Comparison of ENCODE assay signal across 24 mouse cellular contexts in the genomic region with DNA sequence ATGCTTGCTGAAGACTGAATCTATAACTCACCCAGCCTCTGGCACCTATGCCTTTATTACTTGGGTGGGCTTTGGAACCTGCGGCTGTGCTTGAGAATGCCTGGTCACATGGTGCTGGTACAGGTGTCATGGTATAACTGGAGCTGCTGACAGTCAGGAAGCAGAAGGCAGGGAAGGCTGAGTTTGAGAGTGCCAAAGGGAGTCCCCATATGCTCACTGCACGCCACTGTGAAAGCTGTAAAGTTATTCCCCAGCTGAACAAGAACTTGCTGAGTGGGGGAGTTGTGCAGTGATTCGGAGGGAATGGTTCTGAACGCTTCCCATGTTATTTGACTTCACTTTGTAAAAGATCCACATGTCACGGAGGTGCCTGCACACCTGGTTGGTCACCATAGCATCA.
DNase-seq lines count a peak whose midpoint lies in the region; ATAC-seq lines count a peak whose summit lies in the region.
"Had no signal": no experiment of that assay in that cellular context is flagged by ENCODE, and none has a peak within 500 bp of the region (broad histone marks: within the 10 kb centered on the region; RNA-seq: fewer than 3 reads in every experiment).

No protein-coding gene starts in this region.

- no peak overlapping the region for H3K9ac ChIP-seq in forebrain, embryonic 15.5 days (replicated peaks)
- no peak overlapping the region for H3K9ac ChIP-seq in forebrain, embryonic 11.5 days (ENCODE audit: low read length)
- H3K9ac ChIP-seq: heart, embryonic 12.5 days; intestine, embryonic 15.5 days; liver, embryonic 13.5 days had no signal

- peaks cover 22% of the 10 kb centered on the region for H3K4me1 ChIP-seq in forebrain, embryonic 15.5 days
- no peaks in the 10 kb centered on the region for H3K4me1 ChIP-seq in forebrain, embryonic 11.5 days (replicated peaks; ENCODE audit: control insufficient read depth, insufficient read depth, low read length)

- no peaks in the 10 kb centered on the region for H3K36me3 ChIP-seq in forebrain, embryonic 15.5 days
- H3K36me3 ChIP-seq in forebrain, embryonic 11.5 days (ENCODE audit: control insufficient read depth, insufficient read depth, low read length): no peaks in the 10 kb centered on the region; the same call in 1 of the 2 replicates
- H3K36me3 ChIP-seq: heart, embryonic 12.5 days; intestine, embryonic 15.5 days had no signal

- peak; percentile 38; the same call in 1 of the 2 replicates for ATAC-seq in forebrain, embryonic 15.5 days (replicated peaks)
- no peak for ATAC-seq in forebrain, embryonic 11.5 days (replicated peaks; ENCODE audit: low FRiP score)
- ATAC-seq in megakaryocyte, adult 5-6 weeks (ENCODE audit: poor library complexity, severe bottlenecking): no peak
- ATAC-seq: hindbrain, embryonic 16.5 days; intestine, embryonic 15.5 days had no signal

- DNase-seq in forebrain, embryonic 11.5 days (ENCODE audit: low spot score): no peak
- DNase-seq in left cerebral cortex, postnatal 14 days (ENCODE audit: low spot score in 2 of 2): peak; percentile 51 to 55
- no peak for DNase-seq in left cerebral cortex, postnatal 4 days
- peak; percentile 80 for DNase-seq in brain, adult 2 months (ENCODE audit: low read depth, low spot score)
- DNase-seq in frontal cortex, adult 2 months (ENCODE audit: extremely low spot score in 1 of 2, low spot score in 1 of 2): peak; percentile 27 to 58
- DNase-seq in spleen, postnatal 36 days (ENCODE audit: low spot score in 2 of 2): no peak
- DNase-seq: adrenal gland, postnatal 25 days; cerebellum, adult 11 months; cerebellum, postnatal 10 days; heart, postnatal 10 days; kidney, adult 8-10 months; kidney, postnatal 10 days; liver, embryonic 13.5 days; lung, adult 2 months; midbrain, embryonic 14.5 days; spleen, adult 18-20 months; thymus, adult 18-20 months had no signal

- H3K4me3 ChIP-seq in forebrain, embryonic 15.5 days: no peak overlapping the region
- no peak overlapping the region for H3K4me3 ChIP-seq in forebrain, embryonic 11.5 days (ENCODE audit: low read depth, low read length)
- H3K4me3 ChIP-seq: embryonic facial prominence, embryonic 10.5 days; heart, embryonic 12.5 days; hindbrain, embryonic 10.5 days; intestine, embryonic 15.5 days; liver, embryonic 13.5 days had no signal

- no peak overlapping the region for H3K4me2 ChIP-seq in forebrain, embryonic 15.5 days (replicated peaks)
- H3K4me2 ChIP-seq in forebrain, embryonic 11.5 days (ENCODE audit: low read depth, low read length, severe bottlenecking): no peak overlapping the region
- H3K4me2 ChIP-seq: heart, embryonic 12.5 days; intestine, embryonic 15.5 days; liver, embryonic 13.5 days had no signal

- no peaks in the 10 kb centered on the region for H3K27me3 ChIP-seq in forebrain, embryonic 15.5 days
- H3K27me3 ChIP-seq in forebrain, embryonic 11.5 days (ENCODE audit: control insufficient read depth, insufficient read depth, low read length): no peaks in the 10 kb centered on the region
- H3K27me3 ChIP-seq: heart, embryonic 12.5 days; intestine, embryonic 15.5 days; liver, embryonic 13.5 days had no signal

- WGBS in forebrain, embryonic 15.5 days: 74% methylated on average over 5 of the region's 5 CpGs
- 92% methylated on average over 5 of the region's 5 CpGs for WGBS in forebrain, embryonic 11.5 days

- H3K27ac ChIP-seq in forebrain, embryonic 15.5 days (replicated peaks): no peak overlapping the region
- H3K27ac ChIP-seq in forebrain, embryonic 11.5 days (ENCODE audit: low read depth, low read length): no peak overlapping the region
- H3K27ac ChIP-seq: embryonic facial prominence, embryonic 10.5 days; hindbrain, embryonic 10.5 days; intestine, embryonic 15.5 days; liver, embryonic 13.5 days had no signal

- intact Hi-C loops in left cerebral cortex, postnatal 14 days (cut with DNase I): no loop called here
- intact Hi-C loops in left cerebral cortex, postnatal 4 days (cut with DNase I): no loop called here

- H3K9me3 ChIP-seq in forebrain, embryonic 15.5 days: no peaks in the 10 kb centered on the region
- no peaks in the 10 kb centered on the region for H3K9me3 ChIP-seq in forebrain, embryonic 11.5 days (ENCODE audit: control insufficient read depth, low read length)
- H3K9me3 ChIP-seq: embryonic facial prominence, embryonic 10.5 days; hindbrain, embryonic 10.5 days; intestine, embryonic 15.5 days; liver, embryonic 13.5 days had no signal

Comparison
In these comparisons a context has a peak if more than half of its experiments do, and no peak if none do; other contexts are left out.
1. DNase-seq: peak in left cerebral cortex, postnatal 14 days (2 of 2), brain, adult 2 months (single experiment) and frontal cortex, adult 2 months (2 of 2); none in forebrain, embryonic 11.5 days (single experiment), left cerebral cortex, postnatal 4 days (single experiment) and spleen, postnatal 36 days (0 of 2).